Mouse (Mus musculus) gastrocnemius, adult 2 months (tissue): ENCODE measurements around the gene Ly6g6d. TPM values are rescaled to one million over a fixed set of nuclear protein-coding genes. Genes with fewer than 3 reads are reported as not detected.

Experiments
- DNase-seq: peaks from one replicate; pipeline ENCODE4 v3.0.0; 2022
- H3K27ac ChIP-seq: fragments of 200-600 bp; 2 replicates; pipeline ENCODE4 v1.8.1; 2022; ENCODE audit warnings: mild to moderate bottlenecking
- H3K4me3 ChIP-seq: fragments of 200-600 bp; 2 replicates; pipeline ENCODE4 v1.8.1; 2022; ENCODE audit warnings: mild to moderate bottlenecking, moderate library complexity
- CTCF ChIP-seq: fragments of 200-600 bp; IDR thresholded peaks from 2 replicates; pipeline ENCODE4 v1.8.1; 2022; ENCODE audit warnings: antibody characterized with exemption, mild to moderate bottlenecking, moderate library complexity
- intact Hi-C: fragments of 180-260 bp; cut with DNase I; formaldehyde crosslinking; loops from one replicate; pipeline ENCODE4 v1.15.1; 2025
- total RNA-seq, 2 experiments: library from RNA; stranded (reverse); gene quantifications; 2 replicates each; pipeline ENCODE4 v1.2.3; 2021

The Ly6g6d gene
- total RNA-seq, 2 experiments from 2014 or later: 0.50 to 1.9 TPM

- Histone ChIP-seq H3K4me3 (no peak overlapping the region), H3K27ac (no peak overlapping the region)
- no peak for DNase-seq
- intact Hi-C loops: no loop called here
- TF ChIP-seq CTCF: no peak
These were observed 14.7 kb upstream of the Ly6g6d start for GRCm38 (mm10) chr17:35092403-35093198.

- no peak for TF ChIP-seq CTCF
- Histone ChIP-seq H3K4me3 (peak overlapping the region; percentile 87), H3K27ac (peak overlapping the region; percentile 100)
- DNase-seq: peak; percentile 59
- intact Hi-C loops: no loop called here
These were observed 12.5 kb upstream of the Ly6g6d start for GRCm38 (mm10) chr17:35090166-35090932.

- peak; percentile 97 for DNase-seq
- H3K4me3 ChIP-seq: peak within 1 kb of the TSS; percentile 87
- intact Hi-C loops: loop anchor here (5.0 kb wide), 1 partner anchor 67 kb away; no protein-coding TSS in a partner anchor
- H3K27ac ChIP-seq: peak within 1 kb of the TSS; percentile 100
- peak; percentile 41 for TF ChIP-seq CTCF
These were observed 11.2 kb upstream of the Ly6g6d start, which contains the start of gene Abhd16a for GRCm38 (mm10) chr17:35088825-35089644. Abhd16a (plus strand) TSS chr17:35089263.

- DNase-seq: no peak
- no peak overlapping the region for H3K4me3 ChIP-seq
- intact Hi-C loops: loop anchor here (5.0 kb wide), 1 partner anchor 66 kb away; no protein-coding TSS in a partner anchor
- H3K27ac ChIP-seq: no peak overlapping the region
- TF ChIP-seq CTCF: peak; percentile 45
These were observed 10.3 kb upstream of the Ly6g6d start for GRCm38 (mm10) chr17:35088151-35088550.

GRCm38 (mm10) chr17:35085208-35085865 is 7.5 kb upstream of the Ly6g6d start, which contains the start of gene Ly6g6f:
Ly6g6f (minus strand) TSS chr17:35085610.
- no peak within 1 kb of the TSS for H3K27ac ChIP-seq
- intact Hi-C loops: loop anchor here (5.0 kb wide), 1 partner anchor 63 kb away; no protein-coding TSS in a partner anchor
- H3K4me3 ChIP-seq: no peak within 1 kb of the TSS
- DNase-seq: no peak
- TF ChIP-seq CTCF: no peak

GRCm38 (mm10) chr17:35083929-35084497 is 6.1 kb upstream of the Ly6g6d start:
- no peak for DNase-seq
- H3K27ac ChIP-seq: no peak overlapping the region
- H3K4me3 ChIP-seq: no peak overlapping the region
- intact Hi-C loops: no loop called here
- no peak for TF ChIP-seq CTCF

GRCm38 (mm10) chr17:35082841-35083576 is 5.1 kb upstream of the Ly6g6d start:
- no peak overlapping the region for H3K4me3 ChIP-seq
- TF ChIP-seq CTCF: no peak
- H3K27ac ChIP-seq: no peak overlapping the region
- DNase-seq: no peak
- intact Hi-C loops: no loop called here

GRCm38 (mm10) chr17:35080710-35081109 is 2.8 kb upstream of the Ly6g6d start:
- no peak for DNase-seq
- no peak for TF ChIP-seq CTCF
- intact Hi-C loops: no loop called here
- H3K27ac ChIP-seq: no peak overlapping the region
- no peak overlapping the region for H3K4me3 ChIP-seq

- intact Hi-C loops: no loop called here
- Histone ChIP-seq H3K27ac (no peak overlapping the region), H3K4me3 (no peak overlapping the region)
- DNase-seq: no peak
- TF ChIP-seq CTCF: no peak
These were observed 2.4 kb upstream of the Ly6g6d start for GRCm38 (mm10) chr17:35080248-35080647.

GRCm38 (mm10) chr17:35079778-35080177 is 1.9 kb upstream of the Ly6g6d start:
- Histone ChIP-seq H3K27ac (no peak overlapping the region), H3K4me3 (no peak overlapping the region)
- no peak for DNase-seq
- TF ChIP-seq CTCF: no peak
- intact Hi-C loops: no loop called here

- H3K4me3 ChIP-seq: peak overlapping the region; percentile 70
- intact Hi-C loops: no loop called here
- DNase-seq: no peak
- TF ChIP-seq CTCF: no peak
- peak overlapping the region; percentile 75 for H3K27ac ChIP-seq
These were observed 580 bp downstream of the Ly6g6d start for GRCm38 (mm10) chr17:35077285-35077684.
